Mouse (Mus musculus) heart, embryonic 13.5 days (tissue): ENCODE results near the gene Snw1. TPM values are rescaled to one million over a fixed set of nuclear protein-coding genes. Genes with fewer than 3 reads are reported as not detected.
"Not testable (repeated sequence)": the region's sequence is repeated elsewhere in the genome, so short reads cannot be mapped to it uniquely, and the experiment has no call there.

Source experiments
- ATAC-seq: fragments of 200-750 bp; cut with Nextera tagmentation; 2 replicates; pipeline ENCODE4 v1.8.0; 2017; ENCODE audit warnings: moderate TSS enrichment; ENCODE audit not compliant: insufficient number of reproducible peaks, low FRiP score, low TSS enrichment; ENCODE audit errors: extremely low read depth
- H3K27ac ChIP-seq: fragments of 300-500 bp; sonication (generic); replicated peaks from 2 replicates; pipeline ENCODE4 v1.5.1; 2015; ENCODE audit warnings: moderate library complexity, mild to moderate bottlenecking, inconsistent platforms
- H3K27me3 ChIP-seq: fragments of 300-500 bp; sonication (generic); replicated peaks from 2 replicates; pipeline ENCODE4 v1.6.1; 2015; ENCODE audit warnings: mild to moderate bottlenecking, inconsistent platforms
- H3K36me3 ChIP-seq: fragments of 300-500 bp; sonication (generic); 2 replicates; pipeline ENCODE4 v1.6.1; 2015; ENCODE audit warnings: mild to moderate bottlenecking, inconsistent platforms
- H3K4me1 ChIP-seq: fragments of 300-500 bp; sonication (generic); 2 replicates; pipeline ENCODE4 v1.6.1; 2015; ENCODE audit warnings: inconsistent platforms
- H3K4me2 ChIP-seq: fragments of 300-500 bp; sonication (generic); 2 replicates; pipeline ENCODE4 v1.6.1; 2015; ENCODE audit warnings: inconsistent platforms, mild to moderate bottlenecking, moderate library complexity
- H3K4me3 ChIP-seq: fragments of 300-500 bp; sonication (generic); 2 replicates; pipeline ENCODE4 v1.5.1; 2015; ENCODE audit warnings: moderate library complexity, mild to moderate bottlenecking, inconsistent platforms
- H3K9ac ChIP-seq: fragments of 300-500 bp; sonication (generic); 2 replicates; pipeline ENCODE4 v1.6.1; 2015; ENCODE audit warnings: inconsistent platforms, mild to moderate bottlenecking, moderate library complexity
- H3K9me3 ChIP-seq: fragments of 300-500 bp; sonication (generic); 2 replicates; pipeline ENCODE4 v1.6.1; 2016; ENCODE audit warnings: inconsistent platforms
- WGBS: fragments of 180-500 bp; shearing (Covaris S2); methylation state at CpG from one replicate; pipeline ENCODE4 v1.1.7; 2015; ENCODE audit warnings: mixed read lengths; 5-methylcytosine and 5-hydroxymethylcytosine counted together
- polyA plus RNA-seq: library from polyadenylated mRNA; unstranded; fragments of >200 nt; fragmentation: Nextera tagmentation; extraction: Ambion mirVana; gene quantifications from 2 replicates; pipeline ENCODE4 v1.2.1, GENCODE M21; 2015

The Snw1 gene
- polyA plus RNA-seq, result 78.7 and 84.5 TPM in 2 replicates

DNA sequence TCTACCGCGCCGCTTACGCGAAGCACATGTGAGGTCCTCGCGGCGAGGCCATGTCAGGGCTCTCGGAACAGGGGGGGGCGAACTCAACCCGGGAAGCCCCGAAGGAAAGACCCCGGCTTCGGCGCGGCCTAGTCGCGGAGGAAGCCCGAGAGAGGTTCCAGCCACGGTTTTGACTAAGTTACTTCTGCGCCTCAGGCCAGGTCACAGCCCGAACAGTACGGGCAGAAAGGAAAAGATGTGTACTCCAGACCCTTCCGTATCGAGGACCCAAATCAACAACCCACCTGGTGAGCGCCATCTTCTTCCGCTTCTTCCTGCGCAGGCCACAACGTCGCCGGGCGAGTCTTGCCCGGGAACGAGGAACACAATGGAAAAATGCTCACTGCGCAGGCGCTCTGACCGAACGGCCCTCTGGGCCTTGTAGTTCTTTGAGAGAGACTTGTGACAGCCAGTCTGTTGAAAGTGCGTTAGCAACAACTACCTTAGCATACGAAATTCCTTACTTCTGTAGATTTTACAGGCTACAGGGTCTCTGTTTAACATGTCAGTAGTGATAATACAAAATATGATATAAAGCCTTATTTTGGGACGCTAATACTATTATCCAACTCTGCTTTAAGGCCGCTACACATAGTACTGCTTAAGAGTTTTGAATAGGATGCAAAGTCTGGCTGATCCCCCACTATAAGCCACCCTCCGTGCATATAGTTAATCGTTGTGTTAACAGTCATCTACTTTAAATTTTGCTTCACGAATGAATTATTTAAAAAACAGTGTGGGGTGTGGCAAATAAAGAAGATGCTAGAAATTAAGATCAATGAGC, at the start of gene Snw1:
Snw1 (minus strand) TSS at position 311 of the 823 bp plus-strand sequence.
- 3% methylated on average over 45 of the region's 45 CpGs for WGBS
- H3K4me1 ChIP-seq, result peaks cover 19% of the 10 kb centered on the region
- peaks cover 4% of the 10 kb centered on the region; the same call in 1 of the 2 replicates for H3K27me3 ChIP-seq
- H3K9ac ChIP-seq, result peak within 1 kb of the TSS; percentile 91
- peak; percentile 88 for ATAC-seq
- H3K4me2 ChIP-seq, result peak within 1 kb of the TSS; percentile 74
- H3K27ac ChIP-seq, result peak within 1 kb of the TSS; percentile 78
- H3K9me3 ChIP-seq, result no peaks in the 10 kb centered on the region
- H3K36me3 ChIP-seq, result peaks cover 22% of the 10 kb centered on the region
- H3K4me3 ChIP-seq, result peak within 1 kb of the TSS; percentile 77

DNA sequence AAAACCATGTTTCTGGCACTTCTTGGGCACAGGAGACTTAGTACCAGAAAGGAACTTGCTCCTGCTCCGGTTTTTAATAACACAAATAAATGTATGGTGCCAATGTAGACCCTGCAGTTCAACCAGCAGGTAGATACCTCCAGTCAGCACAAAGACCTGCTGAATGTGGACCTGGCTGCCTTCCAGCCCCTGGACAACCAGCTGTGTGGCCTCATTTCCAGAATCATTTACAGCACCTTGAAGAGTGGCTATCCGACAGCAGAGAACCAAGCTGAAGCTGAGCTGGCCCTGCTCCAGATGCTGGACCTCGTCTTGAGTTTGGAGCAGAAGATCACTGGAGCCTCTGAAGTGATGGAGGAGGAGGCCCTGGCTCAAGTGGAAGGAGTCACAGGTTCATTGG, 47.5 kb upstream of the Snw1 start:
- not testable (repeated sequence) for H3K4me2 ChIP-seq, H3K4me1 ChIP-seq, ATAC-seq, H3K9me3 ChIP-seq, H3K9ac ChIP-seq, H3K4me3 ChIP-seq, H3K27me3 ChIP-seq, H3K36me3 ChIP-seq, H3K27ac ChIP-seq
- 53% methylated on average over 3 of the region's 3 CpGs for WGBS

DNA sequence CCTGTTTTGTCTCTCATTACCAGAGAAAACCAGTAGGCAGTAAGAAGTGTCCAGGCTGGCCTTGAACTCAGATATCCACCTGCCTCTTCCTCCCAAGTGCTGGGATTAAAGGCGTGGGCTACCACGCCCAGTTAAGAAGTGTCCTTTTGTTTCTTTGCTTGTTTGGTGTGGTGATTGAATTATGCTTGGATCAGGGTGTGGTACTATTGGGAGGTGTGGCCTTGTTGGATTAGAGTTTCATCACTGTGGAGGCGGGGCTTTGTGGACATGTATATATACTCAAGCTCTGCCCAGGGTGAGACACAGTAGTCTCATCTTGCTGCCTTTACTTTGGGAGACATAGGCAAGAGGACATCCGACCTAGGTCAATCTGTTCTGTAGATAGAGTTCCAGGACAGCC, 41.9 kb upstream of the Snw1 start, which contains the start of gene Gm8300:
Gm8300 (plus strand) TSS at position 301 of the 400 bp plus-strand sequence.
- H3K4me3 ChIP-seq, H3K4me1 ChIP-seq, H3K27ac ChIP-seq, H3K9me3 ChIP-seq, H3K9ac ChIP-seq, ATAC-seq, H3K27me3 ChIP-seq, H3K4me2 ChIP-seq, H3K36me3 ChIP-seq: not testable (repeated sequence)
- WGBS, result 67% methylated on average over 4 of the region's 4 CpGs

DNA sequence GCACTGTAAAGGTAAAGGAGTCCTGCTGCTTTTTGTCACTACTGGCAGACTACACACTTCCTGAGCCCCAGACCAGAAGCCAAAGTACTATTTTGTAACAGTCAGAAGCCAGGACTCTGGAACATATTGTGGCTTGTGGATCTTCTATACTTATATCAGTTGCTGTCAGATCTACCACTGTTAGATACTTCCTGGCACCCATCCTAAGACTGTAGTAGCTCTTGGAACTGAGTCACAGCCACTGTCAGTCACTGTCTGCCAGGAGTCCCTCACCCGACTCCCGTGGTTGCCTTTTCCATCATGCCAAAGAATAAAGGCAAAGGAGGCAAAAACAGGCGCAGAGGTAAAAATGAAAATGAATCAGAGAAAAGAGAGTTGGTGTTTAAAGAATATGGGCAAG, 22.3 kb upstream of the Snw1 start, which contains the start of gene Gm5788:
Gm5788 (plus strand) TSS at position 301 of the 400 bp plus-strand sequence.
- H3K4me3 ChIP-seq, H3K9me3 ChIP-seq, H3K36me3 ChIP-seq, H3K4me1 ChIP-seq, H3K9ac ChIP-seq, H3K27ac ChIP-seq, ATAC-seq, H3K27me3 ChIP-seq, H3K4me2 ChIP-seq: not testable (repeated sequence)
- 77% methylated on average over 3 of the region's 3 CpGs for WGBS

DNA sequence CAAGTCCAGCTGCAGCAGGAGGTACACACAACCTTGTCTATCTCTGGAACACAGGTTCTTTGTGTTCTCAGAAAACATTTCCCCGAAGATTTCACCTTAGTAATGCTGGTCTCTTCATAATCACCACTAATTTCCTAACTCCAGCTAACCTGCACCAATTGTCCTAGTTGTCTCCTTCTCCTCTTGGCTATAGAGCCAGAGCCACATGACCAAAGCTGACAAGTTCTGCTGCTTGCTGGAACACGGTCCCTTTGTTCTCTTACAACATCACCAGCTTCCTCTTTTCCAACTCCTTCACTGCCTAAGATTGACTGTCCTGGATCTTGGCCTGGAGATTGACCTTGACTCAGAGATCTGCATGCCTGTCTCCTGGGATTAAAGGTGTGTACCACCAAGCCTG, 16.6 kb upstream of the Snw1 start:
- 58% methylated on average over 2 of the region's 2 CpGs for WGBS
- not testable (repeated sequence) for H3K9ac ChIP-seq

DNA sequence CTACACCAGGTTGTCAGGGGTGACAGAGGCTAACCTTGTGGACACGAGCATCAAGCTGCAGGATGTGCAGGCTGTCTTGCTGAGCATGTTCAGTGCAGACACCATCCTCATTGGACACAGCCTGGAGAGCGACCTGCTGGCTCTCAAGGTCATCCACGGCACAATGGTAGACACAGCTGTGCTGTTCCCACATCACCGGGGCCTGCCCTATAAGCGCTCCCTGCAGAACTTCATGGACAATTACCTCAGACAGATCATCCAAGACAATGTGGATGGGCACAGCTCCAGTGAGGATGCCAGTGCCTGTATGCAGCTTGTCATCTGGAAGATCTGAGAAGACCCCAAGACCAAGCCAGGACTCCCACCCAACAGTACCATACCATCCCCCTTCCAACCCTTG, 10.4 kb upstream of the Snw1 start:
- not testable (repeated sequence) for H3K4me1 ChIP-seq, H3K4me2 ChIP-seq, H3K27ac ChIP-seq, H3K27me3 ChIP-seq, H3K4me3 ChIP-seq, ATAC-seq, H3K9me3 ChIP-seq, H3K36me3 ChIP-seq, H3K9ac ChIP-seq
- WGBS, result 71% methylated on average over 5 of the region's 5 CpGs

More for the DNA sequence above, 16.6 kb upstream of the Snw1 start:
- H3K9me3 ChIP-seq, H3K27ac ChIP-seq, H3K4me2 ChIP-seq, ATAC-seq, H3K27me3 ChIP-seq, H3K4me1 ChIP-seq, H3K36me3 ChIP-seq, H3K4me3 ChIP-seq: not testable (repeated sequence)

DNA sequence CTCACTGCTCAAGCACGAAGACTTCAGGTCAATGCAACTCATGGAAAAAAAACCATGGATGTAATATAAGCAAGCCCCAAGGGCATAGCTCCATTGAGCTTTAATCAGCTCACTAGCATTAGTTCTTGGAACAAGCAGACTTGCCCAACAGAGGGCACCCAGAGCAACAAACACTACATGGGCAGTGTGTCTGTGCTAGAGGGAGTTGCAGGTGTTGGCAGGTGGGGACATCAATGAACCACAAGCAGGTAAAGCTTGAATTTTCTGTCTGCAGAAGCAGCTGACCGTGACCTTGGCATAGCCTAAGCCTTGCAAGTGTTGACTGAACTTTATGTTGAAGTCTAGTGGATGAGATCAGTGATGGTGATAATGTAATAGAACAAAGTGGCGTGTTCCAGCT, 2.7 kb upstream of the Snw1 start:
- ATAC-seq, result no peak
- 0 out of 2 replicates have a peak, but pooled peaks cover 3% of the 10 kb centered on the region for H3K36me3 ChIP-seq
- H3K9me3 ChIP-seq, result no peaks in the 10 kb centered on the region
- peaks cover 4% of the 10 kb centered on the region; the same call in 1 of the 2 replicates for H3K27me3 ChIP-seq
- peaks cover 18% of the 10 kb centered on the region for H3K4me1 ChIP-seq
- no peak overlapping the region for H3K27ac ChIP-seq
- no peak overlapping the region for H3K4me3 ChIP-seq
- 69% methylated on average over 3 of the region's 3 CpGs for WGBS
- no peak overlapping the region for H3K9ac ChIP-seq
- H3K4me2 ChIP-seq, result no peak overlapping the region

DNA sequence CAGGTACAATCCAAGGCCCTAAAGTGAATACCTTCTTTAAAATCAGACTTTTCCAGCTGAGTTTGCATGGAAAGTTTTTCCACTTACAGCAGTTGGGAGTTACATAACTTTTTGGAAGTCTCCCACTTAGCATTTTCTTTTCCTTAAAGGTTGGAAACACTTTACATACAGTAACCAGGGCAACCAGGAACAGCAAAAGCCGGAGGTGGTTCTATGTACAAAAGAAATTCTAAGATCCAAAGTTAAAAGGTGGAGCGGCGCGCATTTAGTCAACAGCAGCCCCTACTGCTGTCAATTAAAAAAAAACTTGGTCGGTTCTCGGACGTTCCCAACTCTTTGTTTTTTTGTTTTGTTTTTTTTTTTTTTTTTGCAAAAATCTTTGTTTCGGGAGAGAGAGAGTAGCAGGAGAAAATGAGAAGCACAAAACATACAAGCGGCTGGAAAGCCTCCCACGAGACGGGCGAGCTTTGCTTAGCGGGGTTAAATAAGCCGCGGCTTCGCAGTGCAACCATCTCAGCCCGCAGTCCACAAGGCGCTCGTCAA, 582 bp downstream of the Snw1 start:
- Histone ChIP-seq H3K27me3 (peaks cover 4% of the 10 kb centered on the region; the same call in 1 of the 2 replicates), H3K36me3 (peaks cover 29% of the 10 kb centered on the region), H3K4me2 (peak overlapping the region; percentile 74), H3K27ac (peak overlapping the region; percentile 78), H3K4me3 (peak overlapping the region; percentile 77), H3K4me1 (peaks cover 19% of the 10 kb centered on the region), H3K9ac (peak overlapping the region; percentile 91), H3K9me3 (no peaks in the 10 kb centered on the region)
- ATAC-seq, result no peak
- 1% methylated on average over 19 of the region's 19 CpGs for WGBS

DNA sequence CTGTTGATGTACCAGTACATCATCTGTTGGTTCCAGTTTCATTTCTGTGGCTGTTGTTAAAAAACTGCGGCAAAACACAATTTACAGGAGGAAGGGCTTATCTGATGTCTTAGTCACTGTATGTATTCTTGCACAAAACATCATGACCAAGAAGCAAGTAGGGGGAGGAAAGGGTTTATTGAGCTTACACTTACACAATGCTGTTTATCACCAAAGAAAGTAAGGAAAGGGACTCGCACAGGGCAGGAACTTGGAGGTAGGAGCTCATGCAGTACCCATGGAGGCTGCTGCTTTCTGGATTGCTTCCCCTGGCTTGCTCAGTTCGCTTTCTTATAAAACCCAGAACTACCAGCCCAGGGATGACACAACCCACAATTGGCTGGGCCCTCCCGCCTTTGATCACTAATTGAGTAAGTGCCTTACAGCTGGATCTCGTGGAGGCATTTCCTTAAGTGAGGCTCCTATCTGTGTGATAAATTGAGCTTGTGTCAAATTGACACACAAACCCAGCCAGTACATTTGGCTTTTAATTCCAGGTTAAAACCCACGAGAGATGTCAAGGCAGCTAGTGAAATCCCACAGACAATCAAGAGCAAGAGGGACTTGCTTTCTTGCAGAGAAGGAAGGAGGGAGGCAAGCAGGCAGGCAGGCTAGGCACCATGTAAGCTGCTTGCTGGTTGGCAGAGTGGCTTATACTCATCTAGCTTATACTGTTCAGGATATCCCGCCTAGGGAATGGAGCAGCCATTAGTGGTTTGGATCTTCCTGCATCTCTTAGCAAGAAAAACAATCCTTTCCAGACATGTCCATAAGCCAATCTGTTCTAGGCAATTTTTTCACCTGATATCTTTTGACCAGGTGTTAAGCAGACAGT, 1.6 kb downstream of the Snw1 start:
- Histone ChIP-seq H3K4me1 (peaks cover 21% of the 10 kb centered on the region), H3K9me3 (no peaks in the 10 kb centered on the region), H3K9ac (peak overlapping the region; percentile 91), H3K36me3 (peaks cover 34% of the 10 kb centered on the region), H3K27ac (no peak overlapping the region), H3K27me3 (peaks cover 4% of the 10 kb centered on the region; the same call in 1 of the 2 replicates), H3K4me3 (peak overlapping the region; percentile 77), H3K4me2 (peak overlapping the region; percentile 74)
- ATAC-seq, result no peak
- WGBS, result 64% methylated on average over 7 of the region's 7 CpGs

DNA sequence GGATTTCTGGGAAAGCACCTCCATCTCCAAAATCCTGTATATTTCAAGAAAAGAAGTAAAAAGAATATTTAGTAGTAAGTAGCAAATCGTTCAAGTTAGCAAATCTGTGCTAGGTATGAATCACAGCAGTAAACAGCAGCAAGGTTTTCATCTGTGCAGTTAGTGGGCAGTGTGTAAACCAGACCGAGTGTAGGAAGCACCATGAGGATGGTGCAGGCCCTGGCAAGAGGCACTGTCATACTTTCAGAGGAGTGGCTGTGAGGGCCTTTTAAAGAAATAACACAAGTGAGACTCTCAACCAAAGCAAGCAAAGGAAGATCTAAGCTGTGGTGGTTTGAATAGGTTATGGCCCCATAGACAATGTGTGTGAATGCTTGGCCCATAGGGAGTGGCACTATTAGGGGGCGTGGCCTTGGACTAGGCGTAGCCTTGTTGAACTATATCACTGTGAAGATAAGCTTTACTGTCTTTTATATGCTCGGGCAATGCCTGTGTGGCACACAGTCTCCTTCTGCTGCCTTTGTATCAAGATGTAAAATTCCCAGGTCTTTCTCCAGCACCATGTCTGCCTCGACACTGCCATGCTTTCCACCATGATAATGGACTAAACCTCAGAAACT, 7.3 kb downstream of the Snw1 start:
- peaks cover 87% of the 10 kb centered on the region for H3K36me3 ChIP-seq
- no peaks in the 10 kb centered on the region for H3K27me3 ChIP-seq
- no peak overlapping the region for H3K4me2 ChIP-seq
- no peaks in the 10 kb centered on the region for H3K9me3 ChIP-seq
- H3K4me1 ChIP-seq, result peaks cover 4% of the 10 kb centered on the region
- WGBS, result 77% methylated on average over 6 of the region's 6 CpGs
- no peak for ATAC-seq
- H3K4me3 ChIP-seq, result no peak overlapping the region
- H3K9ac ChIP-seq, result no peak overlapping the region
- no peak overlapping the region for H3K27ac ChIP-seq

DNA sequence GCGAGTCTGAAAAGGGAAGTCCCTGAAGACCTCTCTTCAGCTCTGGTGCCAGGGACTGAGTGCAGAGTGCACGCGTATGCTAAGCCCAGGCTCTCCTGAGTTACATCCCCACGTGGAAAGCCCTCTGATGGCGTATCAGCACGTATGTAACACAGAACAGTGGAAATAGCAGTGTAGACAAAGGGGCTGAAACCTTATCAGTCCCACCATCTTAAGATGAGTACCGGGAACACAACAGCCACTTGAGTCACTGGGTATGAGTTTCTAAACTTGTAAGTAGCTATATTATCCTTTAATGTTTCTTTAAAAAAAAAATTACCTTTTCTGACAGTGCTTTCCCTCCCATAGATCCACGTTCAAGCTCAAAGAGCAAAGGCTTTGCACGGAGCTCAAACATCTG, 22.6 kb downstream of the Snw1 start:
- WGBS, result 85% methylated on average over 9 of the region's 9 CpGs
- Histone ChIP-seq H3K36me3 (peaks cover 84% of the 10 kb centered on the region), H3K27ac (no peak overlapping the region), H3K4me2 (no peak overlapping the region), H3K4me3 (no peak overlapping the region), H3K4me1 (peaks cover 8% of the 10 kb centered on the region), H3K27me3 (no peaks in the 10 kb centered on the region), H3K9ac (no peak overlapping the region), H3K9me3 (no peaks in the 10 kb centered on the region)
- ATAC-seq, result no peak
